Mouse (Mus musculus): ENCODE measurements around the gene Mrps15.

The Mrps15 gene

DNA sequence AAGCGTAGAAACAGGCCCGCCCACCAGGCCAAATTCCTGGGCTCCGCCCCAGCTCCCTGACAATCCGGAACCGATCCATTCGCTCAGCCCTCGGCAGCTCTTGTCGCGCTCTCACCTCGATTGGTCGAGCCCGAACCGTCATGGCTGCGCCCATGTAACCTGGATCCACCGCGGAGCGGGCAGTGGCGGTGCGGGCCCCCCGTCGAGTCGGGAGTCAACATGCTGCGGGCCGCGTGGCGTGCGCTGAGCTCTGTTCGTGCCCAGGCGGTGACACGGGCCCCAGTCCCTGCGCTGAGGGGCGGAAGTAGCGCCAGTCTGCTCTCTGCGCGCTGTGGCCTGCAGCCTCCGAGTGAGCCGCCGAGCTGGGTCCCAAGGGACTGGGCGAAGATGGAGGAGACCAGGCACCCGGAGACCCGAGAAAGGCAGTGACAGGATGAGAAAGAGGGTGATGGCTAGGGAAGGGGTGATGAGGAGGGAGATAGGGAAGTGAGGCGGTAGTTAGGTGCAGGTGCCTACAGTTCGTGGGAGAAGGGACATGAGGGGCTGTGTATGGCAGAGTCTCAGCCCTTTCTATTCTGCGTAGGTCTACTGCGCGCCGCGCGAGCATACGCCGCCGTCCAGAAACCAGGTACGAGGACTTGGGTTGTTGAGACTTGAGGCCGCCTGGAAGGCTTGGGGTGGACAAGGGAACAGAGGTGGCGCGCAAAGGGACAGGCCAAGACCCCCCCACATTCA is at the start of gene Mrps15:
Mrps15 (plus strand) TSS at position 75 of the 735 bp plus-strand sequence.
- peak; percentile 89 to 91 for DNase-seq

DNA sequence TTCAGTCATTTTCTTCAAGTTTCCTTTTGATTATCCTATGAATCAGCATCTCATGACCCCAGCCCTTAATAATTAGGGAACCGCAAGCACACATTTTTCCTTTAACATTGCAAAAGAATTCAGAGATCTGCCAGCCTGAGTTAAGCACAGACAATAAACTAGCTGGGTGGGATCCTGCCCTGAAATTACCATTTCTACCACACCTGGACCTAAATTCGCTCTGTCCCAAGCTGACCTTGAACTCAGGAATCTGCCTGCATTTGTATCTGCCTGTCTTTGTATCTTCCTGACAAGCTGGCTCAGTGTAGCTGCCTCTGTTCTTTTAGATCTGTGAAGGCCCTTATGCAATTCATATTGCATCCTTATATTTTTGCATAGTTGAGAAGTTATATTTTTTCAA is 48.9 kb upstream of the Mrps15 start:
- no peak for DNase-seq

DNA sequence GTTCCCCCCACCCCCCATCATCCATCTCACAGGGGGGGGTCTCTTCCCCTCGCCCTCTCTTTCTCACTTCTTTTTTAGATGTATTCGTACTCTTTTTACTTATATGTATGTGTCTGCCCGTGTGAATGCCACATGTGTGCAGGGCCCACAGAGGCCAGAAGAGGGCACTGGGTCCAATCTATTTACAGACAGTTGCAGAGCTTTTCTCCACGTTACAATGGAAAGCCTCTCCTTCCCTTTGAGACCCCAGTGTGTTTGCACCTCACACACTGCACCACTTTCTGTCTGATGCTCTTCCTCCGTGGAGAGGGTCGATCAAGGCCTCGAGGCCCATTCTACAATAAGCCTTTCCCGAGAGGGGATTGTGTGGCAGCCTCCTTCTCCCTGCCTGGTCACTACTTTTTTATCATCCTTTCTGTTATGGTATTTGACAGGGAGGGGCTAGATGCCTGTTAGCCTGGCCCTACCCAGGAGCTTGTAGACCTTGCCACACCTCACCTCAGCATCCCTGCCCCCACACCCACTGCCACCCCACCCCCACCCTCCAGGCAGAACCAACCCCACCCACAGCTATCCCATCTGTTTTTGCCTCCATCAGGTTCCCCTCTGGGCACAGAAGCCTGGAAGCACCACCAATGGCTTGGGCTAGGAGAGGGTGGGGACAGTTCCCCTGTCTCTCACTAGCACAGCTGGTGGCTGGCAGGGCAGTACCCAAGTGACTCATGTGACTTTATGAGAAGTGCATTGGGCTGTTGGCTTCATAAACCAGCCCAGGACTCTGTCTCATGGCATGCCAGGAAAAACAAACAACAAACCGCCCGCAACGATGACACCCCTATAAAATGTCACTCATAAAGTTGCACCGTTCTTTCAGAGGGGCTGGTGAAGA is 45.2 kb upstream of the Mrps15 start:
- DNase-seq = no peak

DNA sequence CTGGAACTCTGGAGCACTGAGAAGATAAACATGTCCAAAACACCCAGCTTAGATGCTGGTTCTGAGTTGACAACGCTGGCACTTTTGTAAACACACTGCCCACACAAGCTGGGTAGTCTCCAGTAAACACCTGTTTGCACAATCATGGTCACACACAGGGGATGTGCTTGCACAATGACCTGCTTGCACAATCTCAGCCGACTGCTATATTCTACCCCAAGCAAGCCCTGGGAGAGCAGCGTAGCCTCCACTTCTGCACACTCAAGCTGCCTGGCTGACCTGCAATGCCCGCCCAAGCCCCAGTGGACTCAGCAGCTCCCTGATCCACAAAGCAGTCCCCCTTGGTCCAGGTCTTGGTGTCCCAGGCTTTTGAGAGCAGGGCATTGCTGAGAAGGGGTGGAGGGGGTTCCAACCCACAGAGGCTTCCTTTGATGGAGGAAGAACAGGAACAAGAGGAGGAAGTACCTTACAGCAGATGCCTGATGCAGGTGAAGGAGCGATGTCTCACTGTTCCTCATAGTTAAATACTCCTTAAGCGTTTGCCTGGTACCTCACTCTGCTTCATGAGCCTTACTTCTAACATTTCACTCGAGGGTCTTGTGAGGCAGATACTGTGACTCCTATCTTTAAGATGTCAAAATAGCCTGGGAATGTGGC is 28.9 kb upstream of the Mrps15 start:
- DNase-seq = peak; percentile 49 to 60

DNA sequence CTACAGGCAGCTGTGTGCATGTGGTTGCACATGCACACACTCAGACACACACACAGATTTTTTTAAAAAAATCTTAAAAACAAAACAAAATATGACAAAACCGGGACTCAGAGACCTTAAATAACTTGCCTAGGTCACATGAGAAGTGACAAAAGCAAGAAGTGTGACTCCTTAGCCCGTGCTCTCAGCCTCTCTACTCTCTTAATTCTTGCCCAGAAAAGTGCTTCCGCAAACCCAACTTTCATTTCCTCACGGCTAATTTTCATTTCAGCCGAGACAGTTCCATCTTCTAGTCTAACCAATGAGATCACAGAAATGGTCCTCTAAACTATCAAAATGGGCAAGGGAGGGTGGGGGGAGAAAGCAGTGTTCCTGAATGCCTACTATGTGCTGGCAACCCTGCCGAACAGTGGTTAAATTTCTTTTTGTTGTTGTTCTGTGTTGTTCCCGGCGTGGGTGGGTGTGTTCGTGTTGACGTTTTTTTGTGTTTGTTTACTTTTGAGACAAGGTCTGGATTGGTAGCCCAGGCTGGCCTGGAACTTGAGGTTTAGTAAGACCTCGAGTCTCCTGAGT is 27.7 kb upstream of the Mrps15 start:
- DNase-seq = peak in 1 of 2 experiments; percentile 18

DNA sequence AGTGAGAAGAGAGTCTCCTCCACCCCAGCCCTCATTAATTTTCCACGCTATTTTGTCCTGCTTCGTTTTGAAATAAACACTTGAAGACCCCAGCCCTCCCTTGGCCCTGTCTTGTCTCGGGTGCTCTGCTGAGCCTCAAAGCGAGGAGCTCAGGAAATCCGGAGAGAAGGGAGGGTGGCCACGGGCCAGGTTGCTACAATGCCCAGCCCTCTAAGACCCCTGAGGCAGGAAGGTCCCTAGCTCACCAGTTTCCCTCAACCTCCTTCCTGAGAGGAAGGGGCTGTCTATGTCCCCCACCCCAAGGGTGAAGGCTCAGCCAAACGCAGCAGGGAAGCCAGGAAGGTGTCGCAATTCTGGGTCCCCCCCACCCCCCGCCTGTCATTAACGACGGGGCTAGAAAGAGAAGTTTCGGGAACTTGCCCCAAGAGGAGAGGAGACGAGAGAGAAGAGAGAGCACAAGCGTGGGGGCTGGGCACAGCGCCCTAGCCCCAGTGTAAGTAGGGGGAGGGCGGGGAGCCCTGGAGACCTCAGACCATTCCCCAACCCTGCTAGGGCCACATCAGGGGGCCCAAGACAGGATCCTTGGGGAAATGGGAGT is 22.3 kb upstream of the Mrps15 start, which contains the start of gene Csf3r:
Csf3r (plus strand) TSS at position 248 of the 598 bp plus-strand sequence.
- no peak for DNase-seq

DNA sequence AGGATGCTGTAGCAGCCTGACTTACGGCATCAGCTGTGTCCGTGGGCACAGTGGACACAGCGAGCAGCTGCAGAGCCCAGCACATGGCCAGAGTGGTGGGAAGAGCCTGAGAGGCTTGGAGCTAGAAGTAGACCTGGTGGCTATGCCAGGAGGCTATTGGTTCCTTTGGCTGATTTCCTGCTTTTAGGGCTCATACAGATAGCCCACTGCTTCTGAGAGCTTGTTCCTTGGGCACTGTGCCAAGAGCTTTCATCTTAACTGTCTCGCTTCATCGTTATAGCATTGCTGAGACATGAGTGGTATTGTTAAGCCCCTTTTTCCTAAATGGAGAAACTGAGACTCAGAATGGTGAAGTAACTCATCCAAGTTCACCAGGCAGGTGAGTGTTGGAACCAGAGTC is 20.9 kb upstream of the Mrps15 start:
- no peak for DNase-seq

DNA sequence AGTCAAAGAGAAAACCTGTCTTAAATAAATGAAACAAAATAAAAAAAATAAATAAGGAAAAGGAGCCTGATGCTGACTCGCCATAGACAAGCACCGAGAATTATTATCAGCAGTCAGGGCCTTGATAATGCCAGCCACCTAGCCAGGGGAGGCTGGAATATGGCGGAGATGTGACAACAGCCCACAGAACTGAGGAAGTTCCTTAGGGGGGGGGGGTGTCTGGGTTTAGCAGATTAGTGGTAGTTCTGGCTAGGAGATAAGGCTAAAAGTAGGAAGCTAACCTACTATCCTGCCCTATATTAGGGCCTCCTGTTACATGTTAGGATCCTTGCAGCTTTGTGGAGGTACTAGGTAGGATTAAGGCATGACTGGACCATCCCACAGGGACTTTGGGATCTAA is 18.7 kb upstream of the Mrps15 start:
- DNase-seq = no peak

DNA sequence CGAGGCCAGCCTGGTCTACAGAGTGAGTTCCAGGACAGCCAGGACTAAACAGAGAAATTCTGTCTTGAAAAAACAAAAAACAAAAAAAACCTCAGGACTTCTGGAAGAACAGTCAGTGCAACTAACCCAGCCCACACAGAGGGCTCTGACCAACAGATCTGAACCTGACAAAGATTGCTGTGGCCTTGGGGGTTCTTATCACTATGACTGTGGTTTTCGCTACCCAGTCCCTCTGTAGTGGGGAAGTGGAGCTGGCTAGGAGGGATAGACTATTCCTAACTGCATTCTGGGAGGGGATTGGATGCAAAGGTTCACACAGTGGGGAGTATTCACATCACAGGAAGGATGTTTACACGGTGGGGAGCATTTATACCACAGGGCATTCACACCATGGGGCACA is 17.7 kb upstream of the Mrps15 start:
- no peak for DNase-seq

DNA sequence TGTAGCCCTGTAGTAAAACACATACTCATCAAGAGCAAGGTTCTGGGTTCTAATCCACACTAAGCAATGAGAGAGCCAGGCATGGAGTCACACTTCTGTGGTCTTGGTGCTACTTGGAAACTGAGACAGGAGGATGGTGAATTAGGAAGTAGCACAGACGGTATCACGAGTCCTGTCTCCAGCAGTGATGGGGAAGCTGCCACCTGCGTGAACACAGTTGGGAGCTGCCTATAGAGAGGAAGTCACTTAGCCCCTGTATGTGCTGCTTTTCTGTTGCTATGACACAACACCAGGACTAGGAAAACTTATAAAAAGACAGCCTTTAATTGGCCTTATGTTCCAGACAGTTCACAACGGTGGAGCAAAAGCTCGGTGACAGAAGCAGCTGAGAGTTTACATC is 16.0 kb upstream of the Mrps15 start:
- DNase-seq = no peak

DNA sequence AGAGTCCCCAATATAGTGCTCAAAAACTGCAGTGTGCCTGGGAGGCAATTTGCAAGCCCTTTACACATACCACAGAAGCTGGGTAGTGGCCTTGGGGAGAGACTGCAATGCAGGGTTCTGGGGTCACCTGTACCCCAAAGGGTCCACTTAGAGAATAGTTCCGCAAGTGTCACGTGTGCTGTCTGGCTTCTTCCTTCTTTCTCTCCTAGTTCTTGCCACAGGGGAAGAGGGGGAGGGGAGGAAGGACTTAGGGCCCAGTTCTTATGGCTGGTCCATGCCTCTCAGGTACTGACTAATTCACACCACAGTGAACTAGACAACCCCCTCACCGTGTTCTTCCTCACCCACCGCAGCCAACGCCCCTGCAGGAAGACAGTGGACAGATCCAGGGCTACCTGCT is 11.3 kb upstream of the Mrps15 start:
- DNase-seq = peak in 1 of 2 experiments; percentile 13

DNA sequence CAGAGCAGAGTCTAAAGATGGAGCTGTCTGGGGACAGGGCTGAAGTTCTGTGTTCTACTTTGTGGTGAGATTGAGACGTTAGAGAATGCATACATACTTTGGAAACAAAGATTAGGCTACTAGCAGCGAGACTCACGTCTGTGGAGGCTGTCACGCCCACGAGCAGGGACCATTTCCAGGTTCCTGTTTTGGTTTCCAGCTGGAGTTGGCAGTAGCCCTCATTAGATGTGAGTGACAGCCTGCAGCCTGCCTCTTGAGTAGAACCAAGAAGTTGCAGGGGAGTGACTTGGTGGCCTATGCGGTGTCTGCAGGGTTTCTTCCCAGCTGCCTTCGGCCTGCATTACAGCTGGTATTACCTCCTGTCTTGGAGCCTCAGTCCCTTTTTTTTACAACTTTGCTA is 4.9 kb downstream of the Mrps15 start:
- DNase-seq = peak; percentile 48 to 62

DNA sequence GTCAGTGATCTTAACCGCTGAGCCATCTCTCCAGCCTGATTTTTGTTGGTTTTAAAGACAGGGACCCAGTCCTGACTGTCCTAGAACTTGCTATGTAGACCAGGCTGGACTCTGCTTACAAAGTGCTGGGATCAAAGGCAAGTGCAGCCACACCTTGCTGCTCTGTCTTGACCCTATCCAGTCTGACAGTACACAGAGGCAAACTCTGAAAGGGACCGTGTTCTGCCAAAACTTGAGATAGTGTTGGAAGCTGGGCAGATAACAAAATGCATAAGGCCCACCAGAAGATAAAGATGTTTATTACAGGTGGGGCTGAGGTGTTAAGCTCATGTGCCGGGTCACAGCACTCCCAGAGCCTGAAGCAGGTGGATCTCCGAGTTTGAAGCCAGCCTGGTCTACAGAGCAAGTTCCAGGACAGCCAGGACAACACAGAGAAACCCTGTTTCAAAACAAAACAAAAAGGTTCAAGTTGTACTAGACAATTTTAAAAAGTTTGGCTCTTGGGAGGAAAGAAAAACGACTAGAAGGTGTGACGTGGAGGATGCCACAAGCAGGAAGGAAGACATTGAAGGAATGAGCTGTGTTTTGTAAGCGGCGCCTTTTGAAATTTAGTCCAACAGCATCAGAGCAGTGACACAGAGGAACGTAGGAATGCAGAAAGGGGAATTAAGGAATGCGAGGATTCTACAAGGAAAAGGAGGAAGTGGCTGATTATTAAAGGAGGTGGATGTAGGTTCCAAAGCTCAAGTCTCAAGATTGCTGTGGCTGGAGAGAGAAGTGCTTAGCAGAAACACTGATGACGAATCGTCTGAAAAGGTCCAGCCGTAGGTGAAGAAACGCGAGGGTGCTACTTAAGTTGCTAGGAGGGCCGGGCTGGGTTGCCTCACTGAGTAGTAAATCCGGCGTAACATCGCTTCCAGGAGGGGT is 10.7 kb downstream of the Mrps15 start:
- DNase-seq = no peak

DNA sequence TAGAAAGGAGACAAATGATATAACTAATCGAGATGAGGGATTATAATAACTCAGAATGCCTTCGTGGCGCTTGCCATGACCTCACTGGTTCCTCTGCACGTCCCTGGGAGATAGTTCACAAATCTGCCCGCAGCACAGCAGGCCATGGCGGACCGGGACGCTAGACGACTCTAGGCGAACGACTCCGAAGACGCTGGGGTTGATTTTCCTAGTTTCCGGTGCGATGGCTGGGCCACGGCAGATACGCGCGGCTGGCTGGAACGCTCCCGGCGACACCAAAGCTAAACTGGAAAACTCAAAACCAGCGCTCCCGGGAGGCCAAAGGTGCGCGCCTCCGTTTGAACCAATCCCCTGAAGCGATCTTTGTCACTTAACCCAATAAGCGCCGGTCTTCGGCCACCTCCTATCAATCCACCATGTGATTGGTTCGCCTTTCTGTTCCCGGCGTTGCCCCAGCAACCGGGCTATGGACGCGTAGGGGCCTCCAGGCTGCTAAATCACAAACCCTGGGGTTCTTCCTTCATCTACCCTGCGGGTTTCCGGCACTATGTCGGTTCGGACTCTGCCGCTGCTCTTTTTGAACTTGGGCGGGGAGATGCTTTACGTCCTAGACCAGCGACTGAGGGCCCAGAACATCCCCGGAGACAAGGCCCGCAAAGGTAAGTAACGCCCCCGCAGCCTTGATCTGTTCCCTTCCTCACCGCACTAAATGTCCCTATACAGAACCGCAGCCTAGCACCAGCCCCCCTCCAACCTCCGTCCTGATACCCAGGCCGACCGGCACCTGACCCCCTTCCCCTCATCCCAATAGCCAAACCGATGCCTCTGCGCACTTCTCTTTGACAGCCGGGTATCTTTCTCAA is 11.6 kb downstream of the Mrps15 start, which contains the start of gene Oscp1:
Oscp1 (plus strand) TSS at position 432 of the 863 bp plus-strand sequence.
- DNase-seq = peak; percentile 91 to 94

DNA sequence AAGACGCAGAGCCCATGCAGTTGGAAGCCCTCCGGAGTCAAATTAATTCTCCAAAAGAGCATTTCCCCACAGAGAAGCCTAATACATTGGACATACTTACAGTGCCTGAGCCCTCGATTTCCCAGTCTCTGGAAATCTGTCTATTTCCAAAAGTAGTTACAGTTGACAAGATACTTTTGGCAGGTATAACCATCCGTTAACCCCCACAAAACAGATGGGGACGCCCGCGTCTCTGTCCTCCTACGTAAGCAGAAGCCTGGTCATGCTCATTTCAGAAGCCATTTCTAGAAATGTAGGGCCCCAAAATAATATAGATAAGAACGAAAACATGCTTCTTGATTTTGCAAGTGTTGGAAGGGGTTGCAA is 12.3 kb downstream of the Mrps15 start:
- no peak for DNase-seq

DNA sequence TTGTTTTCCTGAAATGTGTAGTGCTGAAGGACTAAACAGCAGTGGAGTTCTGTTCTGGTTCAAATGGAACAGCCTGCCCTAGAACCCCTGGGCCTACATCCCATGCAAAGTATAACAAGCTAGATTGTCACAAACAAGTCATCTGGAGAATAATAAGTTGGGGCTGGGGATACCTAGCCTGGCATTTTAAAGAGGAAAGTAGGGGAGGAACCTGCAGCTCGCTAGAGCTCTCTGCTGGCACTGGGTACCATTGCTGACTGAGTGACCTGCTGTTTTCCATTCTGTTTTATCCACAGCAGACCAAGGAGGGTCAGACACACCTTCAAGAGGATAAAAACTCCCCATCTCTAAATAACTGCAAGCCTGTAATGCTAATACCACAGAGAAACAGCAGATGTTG is 16.1 kb downstream of the Mrps15 start:
- no peak for DNase-seq

DNA sequence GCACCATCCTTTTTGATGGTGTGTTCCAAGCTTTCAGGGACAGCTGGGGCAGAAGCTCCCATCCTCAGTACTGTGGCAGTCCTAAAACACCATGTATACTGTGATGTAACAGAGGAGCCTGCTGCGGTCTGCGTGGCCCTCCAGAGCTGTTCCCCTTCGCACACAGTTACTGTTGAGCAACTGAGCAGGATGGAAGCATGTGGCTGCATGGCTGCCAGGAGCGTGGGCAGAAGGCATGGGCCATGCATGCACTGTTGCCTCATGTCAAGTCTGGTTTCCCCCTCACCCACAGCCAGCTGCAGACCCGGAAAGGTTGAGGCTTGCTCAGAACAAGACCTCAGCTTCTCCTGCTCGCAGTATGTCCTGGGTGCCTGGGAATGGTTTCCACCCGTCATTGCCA is 18.5 kb downstream of the Mrps15 start:
- peak; percentile 45 to 58 for DNase-seq

DNA sequence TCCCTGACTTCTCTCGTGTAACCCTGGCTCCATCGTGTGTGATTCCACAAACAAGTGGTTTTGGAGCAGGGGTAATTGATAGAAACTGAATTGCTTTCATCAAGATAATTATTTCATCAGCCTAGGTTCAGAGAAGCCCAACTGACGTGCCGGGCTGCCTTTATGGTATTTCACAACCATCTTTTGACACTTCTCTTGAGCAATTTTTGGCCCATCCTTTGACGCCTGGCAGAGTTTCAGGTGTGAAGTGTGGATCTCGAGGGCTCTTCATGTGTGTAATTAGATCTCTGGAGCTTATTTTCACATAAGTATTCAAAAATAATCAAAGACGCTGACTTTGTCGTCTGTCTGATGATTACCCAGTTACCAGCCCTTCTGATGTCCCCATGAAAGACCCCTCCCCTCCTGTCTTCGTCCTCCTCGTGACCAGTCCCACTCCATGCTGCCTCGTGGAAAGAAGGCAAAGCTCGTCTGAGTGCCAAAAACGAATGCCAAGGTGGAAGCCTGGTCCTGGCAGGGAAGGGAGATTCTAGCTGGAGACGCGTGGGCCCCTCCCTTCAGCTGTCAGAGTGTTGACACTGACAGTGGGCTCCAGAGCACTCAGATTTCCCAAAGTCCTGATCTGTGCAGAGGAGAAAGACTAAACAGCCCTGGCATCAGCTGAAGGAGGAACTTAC is 20.8 kb downstream of the Mrps15 start:
- peak; percentile 74 to 76 for DNase-seq

DNA sequence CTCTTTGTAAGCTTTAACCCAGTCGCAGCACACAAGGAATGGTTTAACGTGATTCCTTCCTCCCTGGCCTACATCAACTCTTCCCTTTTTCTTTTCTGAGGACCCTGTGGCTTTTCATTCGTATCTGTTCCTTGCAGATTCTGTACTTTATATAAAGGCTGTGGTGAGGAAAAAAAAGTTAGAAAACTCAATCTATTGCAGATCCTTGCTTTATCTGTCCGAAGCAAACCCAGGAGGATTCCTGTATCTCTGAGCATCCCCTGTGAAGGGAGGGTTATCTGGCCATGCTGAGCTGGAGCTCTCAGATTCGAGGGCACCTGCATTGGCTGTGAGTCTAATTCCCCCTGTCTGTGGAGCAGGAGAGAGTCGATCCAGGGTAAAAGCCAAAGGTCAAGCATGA is 22.1 kb downstream of the Mrps15 start:
- no peak for DNase-seq

DNA sequence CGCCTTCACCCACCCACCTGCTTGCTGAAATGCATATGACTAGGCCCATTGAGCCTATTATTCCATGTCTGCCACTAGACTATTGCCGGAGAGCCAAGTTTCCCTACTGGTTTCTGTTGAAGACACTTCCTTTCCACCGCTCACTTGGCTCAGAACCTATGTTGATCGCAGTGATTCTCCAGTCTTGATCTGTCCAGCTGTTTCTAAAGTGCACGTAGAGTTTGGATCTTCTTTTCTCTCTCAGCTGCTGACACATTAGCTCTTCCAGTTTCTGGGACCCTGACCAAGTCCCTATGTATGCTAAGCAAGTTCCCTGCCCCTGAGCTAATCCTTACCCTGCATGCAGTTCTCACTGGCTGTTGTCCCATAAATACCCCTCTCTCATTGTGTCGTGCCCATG is 31.1 kb downstream of the Mrps15 start:
- DNase-seq = no peak

All from lung, adult 18-20 months (tissue).